Mouse (Mus musculus) CD4-positive helper T cell, adult 2 months (primary cell): ENCODE measurements around the gene Mcrip2.
"Not testable (repeated sequence)": the region's sequence is repeated elsewhere in the genome, so short reads cannot be mapped to it uniquely, and the experiment has no call there.

Experiments
- DNase-seq: peaks from one replicate; pipeline ENCODE4 v3.0.0-alpha.2; 2012; ENCODE audit warnings: low read depth, missing footprints, low spot score

The Mcrip2 gene

DNA sequence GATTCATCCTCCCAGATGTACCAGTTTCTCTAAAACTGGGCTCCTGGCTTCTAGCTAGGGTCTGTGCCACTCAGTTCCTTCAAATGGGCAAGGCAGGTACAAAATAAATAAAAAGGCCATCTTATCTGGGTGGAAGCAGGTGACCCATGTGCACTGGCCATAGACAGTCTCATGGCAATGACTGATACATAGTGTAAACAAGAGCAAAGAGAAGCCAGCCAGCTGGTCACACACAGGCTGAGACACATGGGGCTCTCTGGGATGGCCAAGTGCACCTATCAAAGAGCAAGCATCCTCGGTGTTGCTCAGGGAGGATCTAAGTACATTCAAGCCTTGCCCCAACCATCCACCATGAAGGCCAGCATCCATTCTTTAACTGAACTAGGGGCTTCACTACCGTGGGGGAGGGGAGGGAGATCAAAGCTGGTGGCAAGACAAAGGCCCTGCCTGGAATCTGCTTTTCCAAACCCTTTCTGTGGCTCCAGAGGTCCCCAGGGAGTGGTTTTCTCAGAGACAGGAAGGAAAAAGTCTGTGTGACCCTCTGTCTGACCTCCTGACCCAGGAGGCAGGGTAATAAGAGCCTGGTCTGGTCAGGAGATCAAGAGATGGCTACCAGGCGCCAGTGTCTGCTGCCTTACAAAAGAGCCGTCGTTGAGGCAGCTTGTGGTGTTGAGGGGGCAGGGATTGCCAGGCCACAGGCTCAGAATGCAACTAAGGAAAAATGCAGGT is 12.5 kb upstream of the Mcrip2 start:
- DNase-seq = no peak

DNA sequence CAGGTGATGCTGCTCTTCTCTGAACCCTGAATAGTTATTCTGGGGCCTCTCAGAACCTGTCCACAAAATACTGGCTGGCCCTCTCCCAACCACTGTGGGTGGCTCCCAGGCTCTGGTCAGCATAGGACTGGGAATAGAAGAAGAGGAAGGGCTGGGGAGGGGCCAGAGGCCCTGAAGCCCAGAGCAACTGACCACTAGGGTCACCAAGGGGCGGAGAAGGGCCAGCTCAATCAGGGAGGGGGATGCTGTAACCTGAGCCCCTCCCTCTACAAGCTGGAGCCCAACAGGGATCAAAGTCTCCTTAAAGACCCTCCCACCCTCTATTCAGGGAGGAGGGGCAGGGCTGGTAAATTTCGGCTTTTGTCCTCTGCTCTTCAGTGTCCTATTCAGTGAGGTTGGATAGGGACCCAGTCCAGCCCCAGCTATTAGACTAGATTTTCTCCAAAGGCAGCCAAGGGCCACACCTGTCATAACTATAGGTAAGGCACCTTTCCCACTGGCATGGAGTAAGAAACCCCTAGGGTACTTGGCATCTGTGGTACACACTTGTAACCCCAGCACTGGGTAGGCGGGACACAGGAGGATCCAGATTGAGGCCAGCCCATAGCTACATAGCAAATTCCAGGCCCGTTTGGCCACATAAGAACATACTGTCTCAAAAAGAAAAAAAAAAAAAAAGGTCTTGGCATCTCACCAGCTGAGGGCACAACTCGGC is 11.8 kb upstream of the Mcrip2 start, which contains the start of gene Wfikkn1:
TSS of gene Wfikkn1 (minus strand) at position 663 of the 715 bp plus-strand sequence.
- no peak for DNase-seq

DNA sequence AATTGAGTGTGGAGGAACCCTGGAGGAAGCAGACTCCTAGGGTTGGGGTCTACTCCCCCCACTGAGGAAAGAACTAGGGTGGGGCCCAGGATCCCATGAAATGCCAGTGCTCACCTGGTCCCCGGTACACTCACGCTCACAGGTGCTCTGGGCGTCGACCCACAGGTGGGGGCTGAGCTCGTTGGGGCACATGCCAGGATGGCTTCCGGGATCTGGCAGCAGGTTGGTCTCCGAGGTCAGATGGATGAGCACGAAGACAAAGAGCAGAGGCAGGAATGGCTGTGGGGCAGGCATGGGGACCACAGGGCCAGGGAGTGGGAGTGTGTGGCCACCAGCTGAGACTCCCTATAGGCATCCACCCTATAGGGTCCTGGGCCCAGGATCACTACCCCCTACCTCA is 11.2 kb upstream of the Mcrip2 start:
- DNase-seq = no peak

DNA sequence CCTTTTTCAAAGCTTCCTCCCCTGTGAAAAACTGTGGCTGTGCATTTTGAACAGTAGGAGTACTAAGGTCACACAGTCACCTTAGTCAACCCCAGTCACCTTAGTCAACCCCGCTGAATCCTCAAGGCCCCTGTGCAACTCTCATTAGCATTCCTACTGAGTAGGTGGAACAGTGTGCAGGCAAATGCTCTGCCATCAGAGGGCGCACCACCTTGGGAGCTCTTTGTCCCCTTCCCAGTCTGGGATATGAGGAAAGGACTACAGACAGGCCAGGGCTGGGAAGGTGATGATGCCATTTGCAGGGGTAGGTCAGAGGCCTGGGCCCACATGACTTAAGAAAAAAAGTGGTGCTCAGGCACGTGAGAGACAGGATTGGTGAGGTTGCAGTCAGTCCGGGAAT is 10.7 kb upstream of the Mcrip2 start:
- DNase-seq = no peak

DNA sequence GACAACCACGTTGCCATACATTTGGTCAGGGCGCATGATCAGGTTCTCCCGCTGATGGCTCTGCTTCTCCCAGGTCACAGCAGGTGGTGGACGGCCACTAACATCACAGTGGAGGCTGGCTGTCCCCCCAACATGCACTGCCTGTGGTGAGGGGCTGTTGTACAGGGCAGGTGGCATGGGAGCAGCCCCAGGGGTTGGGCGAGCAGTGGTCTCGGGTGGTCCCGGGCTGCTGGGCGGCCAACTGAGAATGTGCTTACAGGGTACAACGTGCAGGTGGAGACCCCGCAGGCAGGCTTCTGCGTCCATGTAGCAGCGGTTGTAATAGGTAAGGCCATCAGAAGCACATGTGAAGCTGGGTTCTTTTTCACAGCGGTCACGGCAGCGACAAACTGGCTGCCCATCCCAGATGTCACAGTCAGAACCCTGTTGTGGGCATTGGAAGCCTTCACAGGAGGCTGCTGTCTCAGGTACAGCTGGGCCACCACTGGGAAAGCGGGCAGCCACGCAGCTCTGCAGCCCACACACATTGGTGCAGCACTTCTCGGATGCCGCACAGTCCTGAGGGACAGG is 10.1 kb upstream of the Mcrip2 start:
- no peak for DNase-seq

DNA sequence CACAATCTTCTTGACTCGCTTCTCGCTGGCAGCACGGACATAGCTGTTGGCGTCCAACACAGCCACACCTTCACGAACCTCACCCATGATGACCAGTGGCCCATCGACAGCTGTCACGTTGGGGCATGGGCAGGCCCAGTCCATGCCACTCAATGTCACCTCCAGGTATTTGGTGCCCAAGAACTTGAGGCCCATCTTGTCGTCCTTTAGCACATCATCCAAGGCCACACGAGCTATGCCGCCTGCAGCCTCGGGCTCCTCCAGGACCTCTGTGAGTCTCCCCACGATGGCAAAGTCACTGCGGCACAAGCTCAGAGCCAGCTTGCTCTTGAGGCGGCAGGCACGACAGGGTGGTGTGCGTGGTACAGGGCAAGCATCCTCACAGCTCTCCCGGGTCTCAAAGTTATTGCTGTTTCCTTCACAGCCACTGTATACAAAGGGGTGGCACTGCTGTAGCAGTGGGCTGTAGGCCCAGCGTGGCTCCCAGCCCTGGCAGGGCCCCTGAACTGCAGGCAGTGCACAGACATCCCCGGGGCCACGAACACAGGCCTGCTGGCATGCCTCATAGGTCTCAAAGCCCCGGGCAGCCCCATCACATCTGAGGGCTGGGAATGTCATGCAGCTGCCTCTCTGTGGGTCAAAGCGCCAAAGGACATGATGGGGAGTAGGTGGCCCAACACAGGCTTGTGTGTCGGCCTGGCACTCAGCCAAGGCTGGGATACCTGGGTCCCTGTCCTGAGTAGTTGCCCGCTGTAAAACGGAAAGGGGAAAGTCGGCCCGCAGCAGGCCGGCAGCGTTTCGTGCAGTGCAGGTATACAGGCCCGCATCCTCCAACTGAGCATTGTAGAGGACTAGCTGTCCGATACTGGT is 9.4 kb upstream of the Mcrip2 start:
- DNase-seq = no peak

DNA sequence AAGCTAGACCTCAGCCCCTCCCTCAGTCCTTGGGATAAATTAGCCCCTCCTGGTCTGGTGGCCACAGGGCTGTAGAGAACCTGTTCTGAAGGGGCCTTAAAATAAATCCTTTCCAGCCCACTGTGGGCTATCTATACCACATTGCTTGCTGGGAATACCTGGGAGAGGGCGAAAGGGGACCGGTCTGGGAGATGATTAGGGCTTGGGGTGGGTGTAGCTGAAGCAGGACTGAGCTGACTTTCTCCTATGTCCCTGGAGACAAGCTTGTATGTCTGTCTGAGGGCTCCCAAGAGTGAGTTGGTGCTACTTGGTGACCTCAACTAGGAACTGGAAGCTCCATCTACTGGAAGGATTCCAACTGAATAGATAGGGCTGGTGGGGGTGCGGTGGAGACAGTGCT is 8.5 kb upstream of the Mcrip2 start:
- no peak for DNase-seq

DNA sequence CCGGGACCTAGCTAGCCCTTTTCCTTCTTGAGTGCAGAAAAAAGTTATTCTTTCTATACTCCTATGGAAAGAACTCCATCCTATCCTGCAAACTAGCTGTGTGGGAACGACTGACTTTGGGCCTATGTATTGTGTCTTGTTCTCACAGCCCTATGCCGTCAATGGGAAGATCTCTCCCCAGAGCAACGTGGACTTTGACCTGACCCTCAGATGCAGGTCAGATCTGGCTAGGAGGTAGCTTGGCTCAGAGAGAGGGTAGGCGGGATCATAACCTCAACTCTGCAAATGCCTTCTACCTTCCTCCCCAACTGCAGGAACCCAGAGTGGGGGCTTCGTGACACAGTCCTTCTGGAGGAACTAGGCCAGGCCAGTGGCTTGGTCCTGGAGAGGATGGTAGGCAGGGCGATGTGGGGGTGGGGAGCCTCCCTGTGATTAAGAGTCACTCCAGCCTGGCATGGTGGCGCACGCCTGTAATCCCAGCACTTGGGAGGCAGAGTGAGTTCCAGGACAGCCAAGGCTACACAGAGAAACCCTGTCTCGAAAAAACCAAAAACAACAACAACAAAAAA is 7.9 kb upstream of the Mcrip2 start:
- no peak for DNase-seq

DNA sequence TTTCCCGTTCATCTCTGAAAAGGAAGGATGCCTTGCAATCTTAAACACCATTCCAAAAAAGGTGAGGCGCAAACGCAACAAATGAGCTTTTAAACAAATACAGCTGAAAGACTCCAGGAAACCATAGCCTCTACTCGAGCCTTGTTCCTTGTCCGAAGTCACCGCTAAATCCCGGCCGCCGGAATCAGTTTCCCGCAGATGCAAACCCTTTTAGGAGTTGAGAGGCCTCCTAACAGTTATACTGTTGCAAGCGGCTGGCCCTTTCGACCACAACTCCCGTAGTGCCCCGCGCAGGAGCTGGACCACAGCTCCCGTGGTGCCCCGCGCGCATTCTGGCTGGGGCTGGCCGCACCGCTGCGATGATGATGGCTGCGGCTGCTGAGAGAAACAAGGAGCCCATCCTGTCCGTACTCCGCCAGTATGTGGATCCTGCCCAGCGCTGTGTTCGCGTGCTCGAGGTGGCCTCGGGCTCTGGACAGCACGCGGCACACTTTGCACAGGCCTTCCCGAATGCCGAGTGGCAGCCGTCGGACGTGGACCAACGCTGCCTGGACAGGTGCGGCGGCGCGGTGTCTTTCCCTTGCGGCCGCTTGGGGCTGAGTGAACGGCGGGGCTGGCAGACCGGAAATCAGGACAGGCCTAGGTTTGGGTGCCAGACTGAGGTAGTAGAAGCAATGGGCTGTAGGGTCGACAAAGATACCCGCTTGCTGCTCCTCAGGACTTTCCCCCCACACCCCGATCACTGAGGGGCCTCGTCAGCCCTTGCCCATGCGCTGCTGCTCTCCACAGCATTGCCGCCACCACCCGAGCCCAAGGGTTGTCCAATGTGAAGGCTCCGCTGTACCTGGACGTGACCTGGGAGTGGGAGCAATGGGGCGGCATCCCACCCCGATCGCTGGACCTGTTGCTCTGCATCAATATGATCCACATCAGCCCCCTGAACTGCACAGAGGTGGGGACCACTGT is 6.9 kb upstream of the Mcrip2 start:
- DNase-seq = peak; percentile 86

DNA sequence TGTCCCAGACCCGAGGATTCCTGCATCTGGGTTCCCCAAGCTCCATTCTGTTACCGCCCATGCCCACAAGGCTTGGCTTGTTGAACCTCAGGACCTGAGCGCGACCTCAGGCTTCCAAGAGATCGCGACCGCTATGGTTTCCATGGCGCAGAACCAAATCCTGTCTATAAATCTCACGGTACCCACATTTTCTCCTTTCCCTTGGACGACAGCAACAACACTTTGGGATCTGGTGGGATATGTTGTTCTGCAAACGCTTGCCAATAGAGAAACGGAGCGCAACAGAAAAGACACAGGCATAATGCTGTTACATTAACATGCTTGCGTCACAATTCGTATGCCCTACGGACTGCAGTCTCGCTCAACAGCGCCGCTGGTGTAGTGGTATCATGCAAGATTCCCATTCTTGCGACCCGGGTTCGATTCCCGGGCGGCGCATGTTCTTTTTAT is 6.2 kb upstream of the Mcrip2 start, which contains the start of gene Mettl26:
TSS of gene Mettl26 (plus strand) at position 354 of the 450 bp plus-strand sequence.
- peak; percentile 91 for DNase-seq

DNA sequence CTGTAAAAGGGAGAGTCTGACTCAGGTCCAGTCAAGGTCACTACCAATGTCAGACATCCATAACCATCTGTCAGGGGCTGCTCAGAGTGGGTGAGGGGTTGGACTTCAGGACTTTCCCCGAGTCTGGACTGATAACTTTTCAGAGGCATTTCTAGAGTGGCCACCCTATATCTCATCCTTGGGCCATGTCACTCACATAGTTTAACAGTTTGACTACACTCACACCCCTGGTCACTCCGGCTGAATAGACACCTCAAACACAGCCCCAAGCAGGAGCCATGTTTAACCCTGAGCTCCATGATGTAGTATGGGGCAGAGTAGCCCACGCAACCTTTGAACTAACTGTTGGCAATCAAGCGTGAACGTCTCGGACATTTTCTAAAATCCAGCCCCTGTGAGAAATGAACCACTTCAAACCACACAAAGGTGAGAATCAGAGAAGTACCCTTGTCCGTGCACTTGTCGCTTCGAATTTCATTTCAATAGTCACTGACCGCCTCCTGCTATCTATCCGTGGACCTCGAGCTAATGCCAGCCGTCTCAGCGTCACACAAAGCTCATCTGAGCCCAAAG is 5.7 kb upstream of the Mcrip2 start:
- no peak for DNase-seq

DNA sequence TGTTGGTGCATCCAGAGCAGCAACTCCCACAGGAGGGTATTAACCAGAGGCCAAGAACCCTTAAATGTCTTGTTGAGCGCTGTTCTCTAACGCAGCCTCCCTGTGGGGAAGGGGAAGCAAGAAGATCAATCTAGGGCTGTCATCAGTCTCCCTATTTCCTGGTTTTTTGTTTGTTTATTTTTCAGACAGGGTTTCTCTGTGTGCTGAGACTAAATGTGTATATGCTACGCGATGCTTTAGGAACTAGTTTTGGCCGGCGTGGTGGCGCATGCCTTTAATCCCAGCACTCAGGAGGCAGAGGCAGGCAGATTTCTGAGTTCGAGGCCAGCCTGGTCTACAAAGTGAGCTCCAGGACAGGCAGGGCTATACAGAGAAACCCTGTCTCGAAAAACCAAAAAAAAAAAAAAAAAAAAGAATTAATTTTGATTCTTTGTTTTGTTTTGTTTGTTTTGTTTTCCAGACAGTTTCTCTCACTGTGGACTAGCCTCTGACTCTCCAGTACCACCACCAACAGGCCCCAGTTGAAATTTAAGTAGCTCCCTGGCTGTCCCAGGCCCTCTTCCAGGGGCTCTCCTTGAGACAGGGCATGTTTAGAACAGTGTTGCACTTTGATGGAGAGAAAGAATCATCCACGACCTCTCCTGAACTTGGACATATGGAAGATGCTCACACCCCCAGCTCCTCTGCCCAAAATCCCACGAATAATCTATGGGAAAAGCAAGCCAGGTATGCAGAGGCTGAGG is 5.0 kb upstream of the Mcrip2 start:
- DNase-seq = no peak

DNA sequence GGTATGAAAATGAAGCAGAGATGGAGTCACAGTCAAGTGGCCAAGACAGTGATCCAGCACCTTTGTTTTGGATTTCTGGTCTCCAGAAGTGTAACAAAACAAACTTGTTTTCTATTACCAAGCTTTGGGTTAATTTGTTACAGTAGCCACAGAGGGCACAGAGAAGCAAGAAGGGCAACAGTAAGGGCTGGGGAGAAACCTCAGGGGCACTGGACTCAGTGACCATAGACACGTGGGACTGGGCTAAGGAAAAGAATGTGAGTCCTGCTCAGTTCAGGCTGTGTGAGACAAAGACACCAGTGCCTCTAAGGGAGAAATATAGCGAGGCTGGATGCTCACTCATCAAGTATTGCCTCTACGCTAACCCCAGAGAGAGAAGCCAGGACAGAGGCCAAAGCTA is 4.1 kb upstream of the Mcrip2 start:
- DNase-seq = no peak

DNA sequence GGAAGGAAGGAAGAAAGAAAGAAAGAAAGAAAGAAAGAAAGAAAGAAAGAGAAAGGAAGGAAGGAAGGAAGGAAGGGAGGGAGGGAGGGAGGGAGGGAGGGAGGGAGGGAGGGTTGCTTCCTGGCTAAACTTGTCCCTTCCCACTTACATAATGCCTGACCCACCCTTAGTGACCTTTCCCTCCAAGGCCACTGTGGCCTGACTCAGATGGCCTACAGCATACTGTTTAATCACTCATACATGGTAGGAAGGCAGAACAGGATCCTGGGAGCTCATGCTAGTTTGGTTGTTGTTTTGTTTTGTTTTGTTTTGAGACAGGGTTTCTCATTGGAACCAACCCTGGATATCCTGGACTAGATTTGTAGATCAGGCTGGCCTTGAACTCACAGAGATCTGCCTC is 3.0 kb upstream of the Mcrip2 start:
- not testable (repeated sequence) for DNase-seq

DNA sequence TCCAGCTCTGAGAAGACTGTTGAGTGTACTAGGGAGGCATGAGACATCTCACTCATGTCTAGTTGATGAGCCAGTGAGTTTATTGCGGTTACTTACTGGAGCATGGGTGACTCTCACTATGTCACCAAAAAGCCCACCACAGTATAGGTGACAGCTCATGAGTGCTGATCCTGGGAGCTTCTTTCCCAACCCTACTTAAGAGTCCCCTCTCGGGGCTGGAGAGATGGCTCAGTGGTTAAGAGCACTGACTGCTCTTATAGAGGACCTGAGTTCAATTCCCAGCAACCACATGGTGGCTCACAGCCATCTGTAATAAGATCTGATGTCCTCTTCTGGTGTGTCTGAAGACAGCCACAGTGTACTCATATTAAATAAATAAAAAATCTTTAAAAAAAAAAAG is 1.4 kb upstream of the Mcrip2 start:
- DNase-seq = no peak

DNA sequence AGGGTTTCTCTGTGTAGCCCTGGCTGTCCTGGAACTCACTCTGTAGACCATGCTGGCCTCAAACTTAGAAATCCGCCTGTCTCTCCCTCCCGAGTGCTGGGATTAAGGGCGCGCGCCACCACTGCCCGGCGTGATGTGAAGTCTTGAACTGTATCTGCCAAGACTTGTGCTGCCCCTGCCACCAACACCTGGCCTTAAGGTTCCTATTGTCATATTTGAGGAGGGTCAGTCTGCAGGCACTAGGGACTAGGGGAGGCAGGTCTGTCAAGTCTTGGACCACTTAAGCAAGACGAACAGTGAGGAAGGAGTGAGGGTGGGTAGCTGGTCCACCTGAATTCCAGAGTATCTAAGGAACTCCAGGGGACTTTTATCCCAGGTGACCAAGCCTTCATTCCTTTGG is 934 bp upstream of the Mcrip2 start:
- DNase-seq = no peak

DNA sequence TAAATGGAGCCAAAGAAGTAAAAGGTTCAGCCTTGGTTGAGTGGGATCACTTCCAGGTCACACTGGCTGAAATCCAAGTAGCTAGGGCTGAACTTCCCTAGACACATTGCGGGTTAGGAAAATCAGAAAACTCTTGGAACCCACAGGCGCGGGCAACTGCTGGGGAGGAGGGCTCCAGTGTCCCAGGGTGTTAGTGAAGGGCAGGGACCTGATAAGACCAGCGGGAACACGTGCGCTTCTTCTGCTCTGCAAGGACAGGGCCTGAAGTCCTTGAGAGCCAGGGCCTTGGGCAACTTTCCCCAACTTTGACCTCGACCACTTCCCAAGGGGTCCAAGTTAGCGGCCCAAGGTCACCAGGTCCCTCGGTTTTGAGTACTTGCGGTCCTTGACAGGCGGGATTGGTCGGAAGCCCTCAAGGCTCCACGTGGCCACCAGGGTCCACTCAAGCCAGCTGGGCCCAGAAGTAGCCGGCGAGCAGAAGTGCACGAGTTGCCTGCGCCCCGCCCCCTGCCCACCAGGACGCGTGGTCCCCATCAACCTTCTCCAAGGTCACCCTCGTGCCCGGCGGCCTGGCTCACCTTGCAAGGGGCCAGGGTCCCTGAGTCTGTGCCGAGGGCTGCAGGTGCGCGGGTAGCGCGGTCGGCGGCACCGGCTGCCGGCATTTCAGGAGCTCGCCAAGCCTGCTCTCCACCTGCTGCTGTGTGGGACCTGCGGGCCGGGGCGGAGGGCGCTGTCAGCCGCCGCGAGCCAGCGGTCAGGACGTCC is 546 bp downstream of the Mcrip2 start:
- DNase-seq = no peak

DNA sequence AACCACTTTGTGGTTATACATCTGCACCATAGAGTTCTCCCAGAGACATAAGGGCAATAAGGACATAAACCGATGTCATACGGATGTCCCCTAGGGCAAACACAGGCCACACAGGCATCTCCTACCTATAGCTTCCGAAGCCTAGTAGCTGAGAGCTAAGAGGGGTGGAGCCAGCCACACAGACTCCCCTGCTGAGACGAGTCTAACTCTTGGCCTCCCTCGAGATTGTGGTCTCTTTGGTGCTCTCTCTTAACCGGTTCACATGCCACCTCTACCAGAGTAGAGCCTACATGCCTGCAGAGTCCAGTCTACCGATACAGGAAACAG is 1.1 kb downstream of the Mcrip2 start:
- DNase-seq = peak; percentile 45

DNA sequence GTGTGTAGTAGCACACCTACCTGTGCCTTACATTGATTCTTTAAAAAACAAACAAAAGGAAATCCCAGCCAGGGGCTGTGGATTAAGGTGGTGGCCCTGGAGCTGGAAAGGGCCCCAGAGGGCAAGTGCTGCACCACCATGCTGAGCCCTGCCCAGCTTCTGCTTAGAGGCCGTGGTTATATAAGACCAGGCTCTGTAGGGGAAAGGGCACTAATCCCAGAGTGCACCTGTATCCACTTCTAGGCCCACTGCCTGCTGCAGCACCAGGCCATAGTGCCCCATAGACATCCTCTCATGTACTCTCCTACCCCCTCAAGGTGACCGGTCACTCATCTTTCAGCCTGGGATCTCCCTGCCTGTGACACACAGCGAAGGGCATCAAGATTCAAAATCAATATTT is 2.4 kb downstream of the Mcrip2 start:
- DNase-seq = no peak
